Mouse (Mus musculus): ENCODE results near the gene Psd4.

DNA sequence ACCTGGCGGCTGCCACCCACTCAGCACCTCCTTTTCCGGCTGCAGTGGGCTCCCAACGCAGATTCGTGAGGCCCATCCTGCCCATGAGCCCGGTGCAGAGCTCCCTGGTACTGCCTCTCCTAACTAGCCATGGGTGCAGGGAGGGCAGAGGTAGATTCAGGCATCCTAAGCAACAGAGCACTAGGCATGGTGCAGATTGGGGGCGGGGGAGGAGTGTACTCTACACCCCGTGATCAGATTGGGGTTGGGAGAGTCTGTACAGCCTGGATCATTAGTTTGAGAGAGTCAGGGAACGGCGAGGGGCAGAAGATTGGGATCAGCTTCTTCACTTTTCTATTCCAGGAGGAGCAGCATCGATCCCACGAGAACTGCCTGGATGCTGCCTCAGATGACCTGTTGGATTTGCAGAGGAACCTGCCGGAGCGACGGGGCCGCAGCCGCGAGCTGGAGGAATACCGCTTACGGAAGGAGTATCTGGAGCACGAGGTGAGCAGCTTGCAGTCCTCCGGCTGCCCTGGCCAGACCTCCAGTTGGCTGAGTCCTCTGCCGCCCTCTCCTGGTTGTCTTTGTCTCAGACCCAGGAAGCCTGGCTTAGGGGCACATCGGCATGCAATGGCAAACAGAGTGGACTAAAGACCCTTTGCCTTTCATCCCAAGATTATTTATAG is 38.1 kb downstream of the Psd4 start:
- peak; percentile 90 for TF ChIP-seq CTCF (IDR thresholded peaks at IDR 0.05)
- TF ChIP-seq POLR2A (IDR thresholded peaks at IDR 0.05; ENCODE audit: insufficient read depth, low read depth, low read length), result no peak

All from heart, adult 2 months (tissue).